Mouse (Mus musculus): ENCODE results near the gene Arhgef25.
A peak's percentile ranks its signal among the peaks of the same experiment; 100 is the strongest.

The Arhgef25 gene

GRCm38 (mm10) chr10:127189651-127190381, at the start of gene Arhgef25:
Arhgef25 (minus strand) TSS chr10:127190083.
- DNase-seq = peak; percentile 35

- no peak for DNase-seq
Observed at GRCm38 (mm10) chr10:127238241-127238824, 48.5 kb upstream of the Arhgef25 start.

DNA sequence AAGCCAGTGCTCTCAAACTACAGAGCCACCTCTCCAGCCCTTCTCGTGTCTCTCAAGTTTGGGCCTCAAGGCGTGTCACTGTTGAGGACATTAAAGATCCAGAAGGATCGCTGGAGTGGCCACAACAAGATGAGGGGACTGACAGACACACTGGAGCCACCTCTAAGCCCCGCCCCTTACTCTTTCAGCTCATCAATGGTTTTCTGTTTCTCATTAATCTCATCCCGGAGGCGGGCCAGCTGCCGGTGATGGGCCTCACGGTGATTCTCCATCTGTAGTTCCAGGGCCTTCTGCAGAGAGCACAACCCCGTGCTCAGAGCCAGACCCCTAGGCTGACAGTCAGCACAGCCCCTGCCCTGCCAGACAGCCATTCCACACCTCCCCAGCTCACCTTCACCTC, 46.7 kb upstream of the Arhgef25 start:
- DNase-seq = no peak

DNA sequence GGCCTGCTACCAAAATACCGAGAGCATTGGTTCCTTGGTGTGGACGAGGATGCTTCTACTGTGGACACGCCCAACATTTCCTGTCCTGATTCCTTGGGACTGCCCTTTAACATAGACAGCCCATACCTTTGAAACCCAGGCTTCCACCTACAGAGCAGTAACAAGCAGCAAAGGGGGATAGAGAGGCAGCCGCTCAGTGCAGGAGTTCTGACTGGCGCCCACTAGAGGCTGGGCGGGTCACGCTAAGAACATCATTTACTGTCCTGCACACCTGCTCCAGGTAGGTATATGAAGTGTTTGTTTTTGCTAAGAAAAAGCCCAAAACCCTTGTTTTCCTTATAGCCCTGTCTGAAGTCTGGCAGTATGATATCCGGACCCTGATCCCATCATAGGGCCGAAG, 43.3 kb upstream of the Arhgef25 start:
- DNase-seq = no peak

GRCm38 (mm10) chr10:127231741-127232140, 41.9 kb upstream of the Arhgef25 start:
- no peak for DNase-seq

DNA sequence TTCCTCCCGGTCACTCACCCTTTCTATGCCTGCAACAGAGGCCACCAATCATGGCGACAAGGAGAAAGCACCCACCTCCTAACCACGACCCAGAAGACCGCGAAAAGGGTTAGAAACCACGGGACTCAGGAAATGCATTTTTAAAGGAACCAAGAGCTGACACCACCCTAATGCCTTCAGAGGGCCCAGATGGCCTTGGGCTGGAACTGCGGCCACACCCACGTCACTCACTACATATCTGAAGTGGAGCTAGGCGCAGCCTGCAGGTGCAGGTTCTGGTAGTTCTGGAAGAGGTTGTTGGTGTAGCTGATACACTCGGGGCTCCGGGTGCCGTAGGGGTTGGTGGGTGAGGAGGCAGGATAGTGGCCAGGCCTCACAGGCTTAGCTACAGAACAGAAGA, 40.8 kb upstream of the Arhgef25 start:
- DNase-seq = no peak

DNA sequence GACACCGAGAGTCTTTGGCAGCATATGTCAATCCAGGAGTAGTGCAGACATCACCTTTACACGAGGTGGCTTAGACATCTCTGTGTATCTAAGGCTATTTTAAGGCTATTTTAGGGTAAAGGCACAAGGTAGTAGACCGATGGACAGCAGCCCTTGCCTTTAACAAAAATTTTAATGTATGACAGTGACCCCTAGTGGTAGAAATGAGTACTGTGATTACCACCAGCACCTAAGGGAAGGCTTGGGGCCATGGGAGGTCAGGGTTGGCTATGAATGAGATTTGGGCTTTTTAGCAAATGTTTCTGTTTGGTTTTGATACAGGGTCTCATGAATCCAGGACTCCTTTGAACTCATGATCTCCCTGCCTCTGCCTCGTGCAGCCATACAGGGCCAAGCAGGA, 39.0 kb upstream of the Arhgef25 start:
- DNase-seq = peak; percentile 45

DNA sequence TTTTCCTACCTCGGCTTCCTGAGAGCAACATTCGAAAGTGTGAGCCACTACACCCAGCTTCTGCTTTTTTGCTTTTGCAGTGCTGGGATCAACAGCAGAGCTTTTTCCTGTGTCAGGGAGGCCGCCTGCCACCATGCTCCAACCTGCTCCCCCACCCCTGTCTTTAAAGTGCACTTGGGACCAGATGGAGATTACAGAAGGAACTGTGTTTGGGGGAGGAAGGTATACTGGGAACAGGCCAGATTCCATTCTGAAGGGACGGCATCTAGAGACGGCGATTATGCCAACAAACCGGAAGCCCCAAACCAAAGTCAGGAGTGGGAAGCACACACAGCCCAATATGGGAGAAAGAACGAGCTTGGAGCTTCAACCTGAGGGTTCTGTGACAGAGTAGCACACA, 37.3 kb upstream of the Arhgef25 start:
- no peak for DNase-seq

GRCm38 (mm10) chr10:127226318-127226895, 36.5 kb upstream of the Arhgef25 start:
- peak; percentile 39 for DNase-seq

GRCm38 (mm10) chr10:127225732-127226131, 35.8 kb upstream of the Arhgef25 start:
- DNase-seq = no peak

DNA sequence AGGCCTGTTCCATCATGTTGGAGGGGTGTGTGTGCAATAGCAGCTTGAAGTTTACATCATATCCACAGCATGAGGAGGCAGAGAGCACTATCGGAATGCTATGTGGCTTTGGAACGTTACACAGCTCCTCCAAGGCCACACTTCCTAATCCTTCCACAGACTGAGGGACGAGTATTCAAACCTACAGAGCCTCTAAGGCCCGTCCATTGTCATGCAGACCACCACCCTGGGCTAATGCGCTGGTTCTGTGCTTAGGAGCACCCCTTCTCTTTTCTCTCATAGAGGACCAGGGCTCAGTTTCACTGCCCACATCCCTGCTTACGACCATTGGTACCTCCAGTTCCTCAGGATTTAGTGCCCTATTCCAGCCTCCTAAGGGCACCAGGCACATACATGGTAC, 35.3 kb upstream of the Arhgef25 start:
- DNase-seq = no peak

DNA sequence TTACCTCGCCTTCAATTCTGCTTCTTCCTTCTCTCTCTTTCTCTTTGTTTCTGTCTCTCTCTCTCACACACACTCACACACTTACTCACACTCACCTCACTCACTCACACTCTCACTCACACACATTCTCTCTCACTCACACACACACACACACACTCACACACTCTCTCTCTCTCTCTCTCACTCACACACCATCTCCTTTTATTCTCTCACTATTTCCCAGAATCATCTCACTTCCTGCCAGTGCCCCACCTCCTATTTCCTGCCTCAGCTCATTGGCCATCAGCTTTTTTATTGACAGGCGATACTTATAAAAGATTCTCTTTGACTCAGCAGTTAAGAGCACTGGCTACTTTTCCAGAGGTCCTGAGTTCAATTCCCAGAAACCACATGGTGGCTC, 28.5 kb upstream of the Arhgef25 start:
- no peak for DNase-seq

DNA sequence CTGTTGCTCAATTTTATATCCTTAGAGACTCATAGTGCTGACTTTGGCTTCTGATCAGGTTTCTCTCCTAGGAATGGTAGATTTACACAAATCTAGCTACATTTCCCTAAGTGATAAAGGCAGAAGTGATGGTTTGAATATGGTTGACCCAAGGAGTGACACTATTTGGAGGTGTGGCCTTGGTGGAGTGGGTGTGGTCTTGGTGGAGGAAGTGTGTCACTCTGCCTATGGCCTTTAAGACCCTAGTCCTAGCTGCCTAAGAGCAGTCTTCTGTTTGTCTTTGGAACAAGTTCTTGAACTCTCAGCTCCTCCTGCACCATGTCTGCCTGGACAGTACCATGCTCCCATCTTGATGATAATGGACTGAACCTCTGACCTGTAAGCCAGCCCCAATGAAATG, 27.3 kb upstream of the Arhgef25 start:
- no peak for DNase-seq

DNA sequence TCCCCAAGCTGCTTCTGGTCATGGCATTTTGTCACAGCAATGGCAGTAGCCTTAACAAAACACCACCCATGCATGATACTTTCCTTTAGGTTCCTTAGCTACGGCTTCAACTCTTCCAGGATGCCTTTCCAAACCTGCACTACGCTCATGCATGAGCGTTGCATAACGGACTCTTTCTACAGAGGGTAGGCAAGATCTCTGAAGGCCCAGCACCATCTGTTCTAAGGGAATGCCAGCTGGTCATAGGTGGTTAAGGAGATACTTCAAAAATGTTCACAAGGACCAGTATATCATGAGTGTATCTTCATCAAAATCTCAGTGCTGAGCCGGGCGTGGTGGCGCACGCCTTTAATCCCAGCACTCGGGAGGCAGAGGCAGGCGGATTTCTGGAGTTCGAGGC, 26.6 kb upstream of the Arhgef25 start:
- DNase-seq = no peak

GRCm38 (mm10) chr10:127214422-127214803, 24.5 kb upstream of the Arhgef25 start:
- no peak for DNase-seq

DNA sequence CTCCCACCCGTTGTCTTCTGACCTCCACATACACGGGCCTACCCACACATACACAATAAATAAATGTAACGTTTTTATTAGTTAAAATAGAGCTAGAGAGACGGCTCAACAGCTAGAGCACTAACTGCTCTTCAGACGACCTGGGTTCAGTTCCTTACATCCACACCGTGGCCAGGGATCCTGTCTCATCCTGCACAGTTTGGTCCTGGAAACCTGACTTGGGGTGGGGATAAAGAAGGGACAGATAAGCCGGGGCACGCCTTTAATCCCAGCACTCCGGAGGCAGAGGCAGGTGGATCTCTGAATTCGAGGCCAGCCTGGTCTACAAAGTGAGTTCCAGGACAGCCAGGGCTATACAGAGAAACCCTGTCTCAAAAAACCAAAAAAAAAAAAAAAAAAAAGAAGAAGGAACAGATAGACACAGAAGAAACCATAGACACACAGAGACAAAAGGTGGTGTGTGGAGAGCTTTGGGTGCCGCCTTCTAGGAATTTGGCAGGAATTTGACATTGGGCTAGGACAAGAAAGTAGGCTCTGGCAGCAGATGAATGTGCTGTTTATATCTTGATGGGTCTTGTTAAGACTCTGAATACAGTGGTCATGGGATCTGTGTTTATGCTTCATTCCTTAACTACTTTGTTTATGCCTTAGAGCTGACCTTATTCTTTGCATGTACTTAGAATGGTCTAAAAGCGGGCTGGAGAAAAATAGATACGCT, 24.0 kb upstream of the Arhgef25 start:
- DNase-seq = no peak

DNA sequence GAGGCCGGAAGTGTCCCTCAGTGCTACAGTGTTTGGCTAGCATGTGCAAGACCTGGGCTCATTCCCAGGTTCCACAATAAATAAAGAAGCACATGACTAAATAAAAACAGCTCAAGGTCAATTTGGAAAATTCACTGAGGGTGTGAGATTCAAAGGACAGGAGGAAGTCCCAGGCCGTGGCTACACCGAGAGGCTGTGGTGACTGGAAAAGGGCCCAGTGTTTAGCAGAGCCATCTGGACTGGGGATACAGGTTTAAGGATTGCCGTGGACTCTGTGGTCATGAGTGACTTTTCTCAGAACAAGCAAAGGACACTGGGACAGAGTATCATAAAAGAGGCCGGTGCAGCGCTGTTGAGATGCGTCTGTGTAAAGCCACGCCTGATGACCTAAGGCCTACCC, 23.4 kb upstream of the Arhgef25 start:
- no peak for DNase-seq

DNA sequence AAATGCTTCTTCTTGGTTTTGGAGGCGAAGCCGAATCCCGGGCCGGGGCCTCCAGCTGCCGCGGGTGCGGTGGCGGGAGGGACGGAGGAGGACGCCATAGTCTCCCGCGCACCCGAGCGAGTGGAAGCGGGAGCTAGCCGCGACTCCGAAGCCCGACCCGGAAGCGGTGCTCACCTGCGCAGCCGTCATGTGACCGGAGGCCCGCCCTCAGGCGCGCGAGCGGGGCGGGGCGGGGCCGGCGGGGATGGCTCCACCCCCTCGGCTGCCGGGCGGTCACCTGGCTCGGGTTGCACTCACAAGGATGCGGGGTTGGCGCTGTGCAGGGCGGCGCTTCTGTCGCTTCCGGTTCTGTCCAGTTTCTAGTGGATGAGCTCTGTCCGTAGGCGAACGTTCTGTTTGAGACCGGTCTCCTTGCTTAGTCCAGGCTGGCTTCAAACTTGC, 21.6 kb upstream of the Arhgef25 start, which contains the start of gene Pip4k2c:
Gene Pip4k2c, minus strand, starts transcription at position 172 of the 441 bp plus-strand sequence.
- peak; percentile 96 for DNase-seq

- DNase-seq = peak; percentile 82
Observed at GRCm38 (mm10) chr10:127210961-127211405, 21.1 kb upstream of the Arhgef25 start.

- DNase-seq = no peak
Observed at GRCm38 (mm10) chr10:127209928-127210570, 20.2 kb upstream of the Arhgef25 start.

GRCm38 (mm10) chr10:127208921-127209320, 19.0 kb upstream of the Arhgef25 start:
- DNase-seq = no peak

DNA sequence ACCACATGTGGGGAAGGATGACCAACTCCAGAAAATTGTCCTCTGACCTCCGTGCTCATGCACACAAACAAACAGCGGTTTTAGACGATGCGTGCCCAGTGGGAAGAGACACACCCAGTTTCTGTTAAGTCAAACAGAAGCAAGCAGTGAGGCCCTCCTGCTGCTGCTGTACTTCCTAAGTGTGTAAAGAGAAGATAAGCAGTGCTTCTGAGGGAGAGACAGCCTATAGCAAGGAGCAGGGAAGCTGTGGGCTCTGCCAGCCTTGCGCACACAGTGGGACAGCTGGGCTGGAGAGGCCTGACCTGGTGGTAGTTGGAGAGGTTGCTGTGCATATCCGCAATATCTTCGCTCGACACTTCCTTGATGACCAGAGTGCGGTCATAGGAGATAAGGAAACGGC, 15.5 kb upstream of the Arhgef25 start:
- no peak for DNase-seq

- DNase-seq = no peak
Observed at GRCm38 (mm10) chr10:127204589-127204988, 14.7 kb upstream of the Arhgef25 start.

Data from kidney, adult 18-20 months (tissue).